ENCODE assay signal across 8 mouse cellular contexts in genomic region chr9:95121151-95121835, GRCm38 (mm10).
DNase-seq lines count a peak whose midpoint lies in the region; ATAC-seq lines count a peak whose summit lies in the region.

No protein-coding gene starts in this region.

- WGBS in heart, embryonic 10.5 days, result 20% methylated on average over 11 of the region's 11 CpGs
- WGBS in hindbrain, embryonic 13.5 days, result 42% methylated on average over 11 of the region's 11 CpGs
- WGBS in midbrain, embryonic 13.5 days, result 25% methylated on average over 11 of the region's 11 CpGs

- 0 out of 2 replicates have a peak overlapping the region, but pooled peaks have one; percentile 8 for H3K9ac ChIP-seq in hindbrain, embryonic 13.5 days
- H3K9ac ChIP-seq in midbrain, embryonic 13.5 days (replicated peaks), result no peak overlapping the region

- peak; percentile 80 for DNase-seq in heart, embryonic 10.5 days (ENCODE audit: low spot score)
- DNase-seq in heart, adult 8-10 months (ENCODE audit: low spot score), result no peak
- peak; percentile 32 for DNase-seq in R1 (ENCODE audit: low read depth, low spot score)
- no peak for DNase-seq in layer of hippocampus, adult 18-20 months (ENCODE audit: low spot score in 2 of 2)
- DNase-seq in gastrocnemius, adult 8-10 months (ENCODE audit: low spot score in 2 of 2), result no peak
- DNase-seq in ovary, postnatal 36 days (ENCODE audit: low spot score), result no peak

- peak; percentile 77 for ATAC-seq in hindbrain, embryonic 13.5 days (ENCODE audit: low FRiP score)
- ATAC-seq in midbrain, embryonic 13.5 days, result peak; percentile 74

- H3K4me1 ChIP-seq in heart, embryonic 10.5 days, result peaks cover 15% of the 10 kb centered on the region
- H3K4me1 ChIP-seq in hindbrain, embryonic 13.5 days (replicated peaks), result peaks cover 23% of the 10 kb centered on the region
- H3K4me1 ChIP-seq in midbrain, embryonic 13.5 days (replicated peaks), result peaks cover 23% of the 10 kb centered on the region

- peak overlapping the region; percentile 4; the same call in 1 of the 2 replicates for H3K4me2 ChIP-seq in hindbrain, embryonic 13.5 days
- peak overlapping the region; percentile 5; the same call in 1 of the 2 replicates for H3K4me2 ChIP-seq in midbrain, embryonic 13.5 days (replicated peaks)

- H3K27me3 ChIP-seq in heart, embryonic 10.5 days (ENCODE audit: insufficient read depth, poor library complexity, severe bottlenecking), result no peaks in the 10 kb centered on the region
- no peaks in the 10 kb centered on the region for H3K27me3 ChIP-seq in hindbrain, embryonic 13.5 days
- no peaks in the 10 kb centered on the region for H3K27me3 ChIP-seq in midbrain, embryonic 13.5 days

- no peaks in the 10 kb centered on the region for H3K9me3 ChIP-seq in heart, embryonic 10.5 days
- H3K9me3 ChIP-seq in hindbrain, embryonic 13.5 days, result no peaks in the 10 kb centered on the region
- H3K9me3 ChIP-seq in midbrain, embryonic 13.5 days, result no peaks in the 10 kb centered on the region

- no peaks in the 10 kb centered on the region for H3K36me3 ChIP-seq in heart, embryonic 10.5 days
- no peaks in the 10 kb centered on the region for H3K36me3 ChIP-seq in hindbrain, embryonic 13.5 days
- no peaks in the 10 kb centered on the region for H3K36me3 ChIP-seq in midbrain, embryonic 13.5 days

- H3K4me3 ChIP-seq in heart, embryonic 10.5 days, result peak overlapping the region; percentile 32; the same call in 1 of the 2 replicates
- no peak overlapping the region for H3K4me3 ChIP-seq in hindbrain, embryonic 13.5 days
- H3K4me3 ChIP-seq in midbrain, embryonic 13.5 days (replicated peaks), result no peak overlapping the region

- peak overlapping the region; percentile 76 for H3K27ac ChIP-seq in heart, embryonic 10.5 days
- H3K27ac ChIP-seq in hindbrain, embryonic 13.5 days, result 0 out of 2 replicates have a peak overlapping the region, but pooled peaks have one; percentile 35
- peak overlapping the region; percentile 25; the same call in 1 of the 2 replicates for H3K27ac ChIP-seq in midbrain, embryonic 13.5 days

Comparison
In these comparisons a context has a peak if more than half of its experiments do, and no peak if none do; other contexts are left out.
1. DNase-seq: peak in heart, embryonic 10.5 days (single experiment) and R1 (single experiment); none in heart, adult 8-10 months (single experiment), layer of hippocampus, adult 18-20 months (0 of 2), gastrocnemius, adult 8-10 months (0 of 2) and ovary, postnatal 36 days (single experiment).
2. H3K27ac ChIP-seq: peak in every context shown above with its lines; median percentile 76 in heart, embryonic 10.5 days; 35 in hindbrain, embryonic 13.5 days; 25 in midbrain, embryonic 13.5 days.